Mouse (Mus musculus) ES-E14 (cell line): ENCODE measurements around the gene Pdcd2l. TPM values are rescaled to one million over a fixed set of nuclear protein-coding genes. Genes with fewer than 3 reads are reported as not detected.

Experiments
- DNase-seq: peaks from one replicate; pipeline ENCODE4 v3.0.0-alpha.2; 2013; ENCODE audit warnings: low read depth, low spot score
- H3K27ac ChIP-seq: 2 replicates; pipeline ENCODE4 v1.5.1; 2012; ENCODE audit warnings: low read depth, mild to moderate bottlenecking, low read length, moderate library complexity, mixed read lengths; ENCODE audit not compliant: poor library complexity, insufficient read depth, severe bottlenecking
- H3K36me3 ChIP-seq: 2 replicates; pipeline ENCODE4 v1.6.1; 2012; ENCODE audit warnings: mild to moderate bottlenecking, low read length, moderate library complexity, mixed read lengths; ENCODE audit not compliant: control insufficient read depth, poor library complexity, insufficient read depth, severe bottlenecking
- H3K4me1 ChIP-seq, 2 experiments: fragments of 150-350 bp in 1 of 2; sonication (generic) in 1 of 2; 2 replicates each; pipeline ENCODE4 v1.6.1; 2012; ENCODE audit warnings: low read length in 2 of 2, mild to moderate bottlenecking in 1 of 2, mixed read lengths in 1 of 2; ENCODE audit not compliant: control insufficient read depth in 2 of 2, insufficient read depth in 2 of 2, poor library complexity in 1 of 2
- H3K4me3 ChIP-seq, 2 experiments: fragments of 150-350 bp in 1 of 2; sonication (generic) in 1 of 2; 2 replicates each; pipeline ENCODE4 v1.5.1; 2012; ENCODE audit warnings: low read length in 2 of 2, low read depth in 1 of 2, mild to moderate bottlenecking in 1 of 2, mixed read lengths in 1 of 2; ENCODE audit not compliant: insufficient read depth in 1 of 2, poor library complexity in 1 of 2, severe bottlenecking in 1 of 2
- H3K9ac ChIP-seq: 2 replicates; pipeline ENCODE4 v1.6.1; 2012; ENCODE audit warnings: low read depth, mild to moderate bottlenecking, low read length, mixed read lengths; ENCODE audit not compliant: poor library complexity, insufficient read depth, severe bottlenecking
- H3K9me3 ChIP-seq: fragments of 150-350 bp; sonication (generic); 2 replicates; pipeline ENCODE4 v1.6.1; 2012; ENCODE audit warnings: low read depth, mild to moderate bottlenecking, low read length; ENCODE audit not compliant: control insufficient read depth, insufficient read depth
- CHD2 ChIP-seq: IDR thresholded peaks from 2 replicates; pipeline ENCODE4 v1.6.1; 2014; ENCODE audit warnings: mild to moderate bottlenecking, low read depth, low read length, inconsistent platforms
- HCFC1 ChIP-seq: IDR thresholded peaks from 2 replicates; pipeline ENCODE4 v1.6.1; 2012; ENCODE audit warnings: low read length, inconsistent platforms, borderline replicate concordance; ENCODE audit not compliant: insufficient read depth
- MAFK ChIP-seq: IDR thresholded peaks from 2 replicates; pipeline ENCODE4 v1.6.1; 2014; ENCODE audit warnings: mild to moderate bottlenecking, low read depth, low read length, inconsistent platforms; ENCODE audit not compliant: insufficient read depth
- ZC3H11A ChIP-seq: IDR thresholded peaks from 2 replicates; pipeline ENCODE4 v1.6.1; 2012; ENCODE audit warnings: low read depth, mild to moderate bottlenecking, inconsistent platforms, low read length, borderline replicate concordance
- ZNF384 ChIP-seq: IDR thresholded peaks from 2 replicates; pipeline ENCODE4 v1.6.1; 2012; ENCODE audit warnings: low read depth, low read length, inconsistent platforms
- in situ Hi-C, 2 experiments: fragments of 600-800 bp; cut with MboI; formaldehyde crosslinking; loops; one replicate each; pipeline ENCODE4 v1.15.1; 2025; ENCODE audit warnings: low sequenced_read_pairs in 2 of 2, inconsistent platforms in 1 of 2; ENCODE audit not compliant: unreplicated experiment in 2 of 2
- total RNA-seq: library from RNA; depleted of rRNA; stranded (reverse); fragments of 300-350 nt; gene quantifications from 2 replicates; pipeline ENCODE4 v1.2.3, GENCODE M21; 2012

Gene Pdcd2l
- total RNA-seq, 1 experiment: 57.7 TPM

GRCm38 (mm10) chr7:34234610-34235561, 38.4 kb upstream of the Pdcd2l start:
- 0 out of 4 replicates have a peak, but pooled peaks cover 0 to 2% of the 10 kb centered on the region in 2 experiments for H3K4me1 ChIP-seq
- no peak for DNase-seq
- H3K27ac ChIP-seq: peak overlapping the region; percentile 68; the same call in 1 of the 2 replicates
- H3K9ac ChIP-seq: peak overlapping the region; percentile 68; the same call in 1 of the 2 replicates
- peaks cover 16% of the 10 kb centered on the region for H3K36me3 ChIP-seq
- TF ChIP-seq CHD2 (no peak), MAFK (no peak), ZC3H11A (no peak), HCFC1 (no peak), ZNF384 (no peak)
- H3K4me3 ChIP-seq: peak overlapping the region; percentile 67 to 68
- no peaks in the 10 kb centered on the region for H3K9me3 ChIP-seq
- in situ Hi-C loops: no loop called here

- peak overlapping the region; percentile 88 for H3K9ac ChIP-seq
- H3K27ac ChIP-seq: peak overlapping the region; percentile 93
- TF ChIP-seq HCFC1 (peak; percentile 54; the same call in 1 of the 2 replicates), ZC3H11A (no peak), MAFK (peak; percentile 97)
- peak overlapping the region; percentile 67 to 78 for H3K4me3 ChIP-seq
- in situ Hi-C loops: no loop called here
- peaks cover 2% of the 10 kb centered on the region in 2 experiments; a peak in 2 of 4 replicates for H3K4me1 ChIP-seq
- no peaks in the 10 kb centered on the region for H3K9me3 ChIP-seq
- peaks cover 14% of the 10 kb centered on the region for H3K36me3 ChIP-seq
- peak; percentile 98 for DNase-seq
These were observed 37.6 kb upstream of the Pdcd2l start for GRCm38 (mm10) chr7:34233909-34234609.

GRCm38 (mm10) chr7:34232785-34233725, 36.6 kb upstream of the Pdcd2l start:
- Histone ChIP-seq H3K9me3 (no peaks in the 10 kb centered on the region), H3K36me3 (peaks cover 16% of the 10 kb centered on the region), H3K4me1 (peaks cover 2 to 9% of the 10 kb centered on the region in 2 experiments; a peak in 2 of 4 replicates), H3K4me3 (peak overlapping the region; percentile 67 to 78), H3K27ac (peak overlapping the region; percentile 93), H3K9ac (peak overlapping the region; percentile 88)
- DNase-seq: no peak
- in situ Hi-C loops: no loop called here
- TF ChIP-seq ZNF384 (no peak), CHD2 (no peak), ZC3H11A (no peak), HCFC1 (no peak), MAFK (no peak)

- H3K4me1 ChIP-seq: peaks cover 2 to 11% of the 10 kb centered on the region in 2 experiments; a peak in 2 of 4 replicates
- TF ChIP-seq HCFC1: peak; percentile 49; the same call in 1 of the 2 replicates
- no peak for TF ChIP-seq CHD2
- peaks cover 34% of the 10 kb centered on the region for H3K36me3 ChIP-seq
- H3K9ac ChIP-seq: peak within 1 kb of the TSS; percentile 75
- no peaks in the 10 kb centered on the region for H3K9me3 ChIP-seq
- DNase-seq: peak; percentile 69
- peak within 1 kb of the TSS; percentile 54 for H3K27ac ChIP-seq
- H3K4me3 ChIP-seq: peak within 1 kb of the TSS; percentile 89 to 91
- in situ Hi-C loops: no loop called here
These were observed 33.7 kb upstream of the Pdcd2l start, which contains the start of gene Gpi1 for GRCm38 (mm10) chr7:34230116-34230515. TSS of gene Gpi1 (minus strand) at chr7:34230336.
